Mouse (Mus musculus) liver, embryonic 14.5 days (tissue): Measurements from ENCODE around the gene Acer1.

Source experiments
- CTCF ChIP-seq: IDR thresholded peaks from 2 replicates; pipeline ENCODE4 v1.5.1; 2016; ENCODE audit warnings: antibody characterized with exemption, low read depth, control low read depth
- EP300 ChIP-seq: IDR thresholded peaks from 2 replicates; pipeline ENCODE4 v1.6.1; 2016; ENCODE audit warnings: antibody characterized with exemption, low read depth

- no peak for TF ChIP-seq EP300
- TF ChIP-seq CTCF = no peak
These were observed 45.2 kb downstream of the Acer1 start for GRCm38 (mm10) chr17:56936731-56937130.
